Mouse (Mus musculus) embryonic facial prominence, embryonic 10.5 days (tissue): ENCODE results near the gene Tchp. TPM values are rescaled to one million over a fixed set of nuclear protein-coding genes. Genes with fewer than 3 reads are reported as not detected.
A peak's percentile ranks its signal among the peaks of the same experiment; 100 is the strongest.

Experiments
- DNase-seq: peaks from one replicate; pipeline ENCODE4 v3.0.0-alpha.2; 2017; ENCODE audit warnings: low spot score
- H3K27ac ChIP-seq: fragments of 300-500 bp; sonication (generic); replicated peaks from 2 replicates; pipeline ENCODE4 v1.5.1; 2016; ENCODE audit warnings: mild to moderate bottlenecking
- H3K27me3 ChIP-seq: fragments of 300-500 bp; sonication (generic); replicated peaks from 2 replicates; pipeline ENCODE4 v1.6.1; 2016; ENCODE audit warnings: low read depth, mild to moderate bottlenecking; ENCODE audit not compliant: poor library complexity, severe bottlenecking
- H3K36me3 ChIP-seq: fragments of 300-500 bp; sonication (generic); replicated peaks from 2 replicates; pipeline ENCODE4 v1.6.1; 2016; ENCODE audit warnings: mild to moderate bottlenecking, moderate library complexity
- H3K4me1 ChIP-seq: fragments of 300-500 bp; sonication (generic); 2 replicates; pipeline ENCODE4 v1.6.1; 2016
- H3K4me3 ChIP-seq: fragments of 300-500 bp; sonication (generic); 2 replicates; pipeline ENCODE4 v1.5.1; 2016; ENCODE audit warnings: mild to moderate bottlenecking, moderate library complexity
- H3K9me3 ChIP-seq: fragments of 300-500 bp; sonication (generic); 2 replicates; pipeline ENCODE4 v1.6.1; 2016; ENCODE audit warnings: mild to moderate bottlenecking
- WGBS: fragments of 180-500 bp; shearing (Covaris S2); methylation state at CpG from one replicate; pipeline ENCODE4 v1.1.7; 2016; 5-methylcytosine and 5-hydroxymethylcytosine counted together
- polyA plus RNA-seq: library from polyadenylated mRNA; unstranded; fragments of >200 nt; fragmentation: Nextera tagmentation; extraction: Ambion mirVana; gene quantifications from 2 replicates; pipeline ENCODE4 v1.2.1, GENCODE M21; 2016

Gene Tchp
- polyA plus RNA-seq: 20.7 and 22.0 TPM in 2 replicates

- 3% methylated on average over 49 of the region's 49 CpGs for WGBS
- Histone ChIP-seq H3K9me3 (no peaks in the 10 kb centered on the region), H3K36me3 (peaks cover 35% of the 10 kb centered on the region), H3K4me3 (peak within 1 kb of the TSS; percentile 90), H3K27ac (peak within 1 kb of the TSS; percentile 86), H3K4me1 (peaks cover 17% of the 10 kb centered on the region), H3K27me3 (0 out of 2 replicates have a peak, but pooled peaks cover 3% of the 10 kb centered on the region)
- peak; percentile 96 for DNase-seq
Observed at GRCm38 (mm10) chr5:114707265-114708068, at the start of gene Tchp. Tchp (plus strand) TSS chr5:114707760.

- peak; percentile 53 for DNase-seq
- Histone ChIP-seq H3K9me3 (no peaks in the 10 kb centered on the region), H3K36me3 (no peaks in the 10 kb centered on the region), H3K27me3 (peaks cover 76% of the 10 kb centered on the region), H3K4me1 (peaks cover 17% of the 10 kb centered on the region), H3K4me3 (peak within 1 kb of the TSS; percentile 68), H3K27ac (peak within 1 kb of the TSS; percentile 69)
- 1% methylated on average over 47 of the region's 47 CpGs for WGBS
Observed at GRCm38 (mm10) chr5:114658255-114658654, 49.3 kb upstream of the Tchp start, which contains the start of gene Trpv4. Trpv4 (minus strand) TSS chr5:114658421.

GRCm38 (mm10) chr5:114661029-114661428 is 46.5 kb upstream of the Tchp start:
- peaks cover 49% of the 10 kb centered on the region for H3K27me3 ChIP-seq
- DNase-seq: no peak
- WGBS: 79% methylated on average over 6 of the region's 6 CpGs
- H3K4me3 ChIP-seq: no peak overlapping the region
- H3K36me3 ChIP-seq: no peaks in the 10 kb centered on the region
- no peak overlapping the region for H3K27ac ChIP-seq
- peaks cover 33% of the 10 kb centered on the region for H3K4me1 ChIP-seq
- H3K9me3 ChIP-seq: no peaks in the 10 kb centered on the region

GRCm38 (mm10) chr5:114664139-114664538 is 43.4 kb upstream of the Tchp start:
- no peak overlapping the region for H3K27ac ChIP-seq
- H3K9me3 ChIP-seq: no peaks in the 10 kb centered on the region
- no peak for DNase-seq
- H3K36me3 ChIP-seq: no peaks in the 10 kb centered on the region
- H3K27me3 ChIP-seq: peaks cover 27% of the 10 kb centered on the region
- WGBS: 79% methylated on average over 4 of the region's 4 CpGs
- H3K4me1 ChIP-seq: peaks cover 31% of the 10 kb centered on the region
- no peak overlapping the region for H3K4me3 ChIP-seq

GRCm38 (mm10) chr5:114664750-114665149 is 42.8 kb upstream of the Tchp start:
- Histone ChIP-seq H3K27me3 (peaks cover 21% of the 10 kb centered on the region), H3K36me3 (0 out of 2 replicates have a peak, but pooled peaks cover 1% of the 10 kb centered on the region), H3K27ac (no peak overlapping the region; the same call in 1 of the 2 replicates), H3K4me3 (no peak overlapping the region), H3K9me3 (no peaks in the 10 kb centered on the region), H3K4me1 (peaks cover 31% of the 10 kb centered on the region)
- peak; percentile 46 for DNase-seq
- WGBS: 50% methylated on average over 7 of the region's 7 CpGs

- WGBS: 79% methylated on average over 1 of the region's 1 CpGs
- no peak for DNase-seq
- no peak overlapping the region for H3K4me3 ChIP-seq
- H3K27me3 ChIP-seq: 0 out of 2 replicates have a peak, but pooled peaks cover 9% of the 10 kb centered on the region
- H3K27ac ChIP-seq: no peak overlapping the region
- H3K36me3 ChIP-seq: peaks cover 7% of the 10 kb centered on the region; the same call in 1 of the 2 replicates
- no peaks in the 10 kb centered on the region for H3K9me3 ChIP-seq
- peaks cover 35% of the 10 kb centered on the region for H3K4me1 ChIP-seq
Observed at GRCm38 (mm10) chr5:114666659-114667058, 40.9 kb upstream of the Tchp start.

GRCm38 (mm10) chr5:114667228-114667856 is 40.2 kb upstream of the Tchp start:
- Histone ChIP-seq H3K27ac (no peak overlapping the region), H3K27me3 (0 out of 2 replicates have a peak, but pooled peaks cover 9% of the 10 kb centered on the region), H3K9me3 (no peaks in the 10 kb centered on the region), H3K4me3 (peak overlapping the region; percentile 47), H3K36me3 (peaks cover 7% of the 10 kb centered on the region; the same call in 1 of the 2 replicates), H3K4me1 (peaks cover 35% of the 10 kb centered on the region)
- peak; percentile 99 for DNase-seq
- 4% methylated on average over 36 of the region's 36 CpGs for WGBS

- WGBS: 90% methylated on average over 5 of the region's 5 CpGs
- H3K27me3 ChIP-seq: 0 out of 2 replicates have a peak, but pooled peaks cover 9% of the 10 kb centered on the region
- H3K36me3 ChIP-seq: peaks cover 21% of the 10 kb centered on the region
- no peaks in the 10 kb centered on the region for H3K9me3 ChIP-seq
- H3K27ac ChIP-seq: no peak overlapping the region
- DNase-seq: no peak
- H3K4me1 ChIP-seq: peaks cover 35% of the 10 kb centered on the region
- no peak overlapping the region for H3K4me3 ChIP-seq
Observed at GRCm38 (mm10) chr5:114669014-114669413, 38.5 kb upstream of the Tchp start.

- Histone ChIP-seq H3K36me3 (peaks cover 59% of the 10 kb centered on the region), H3K9me3 (no peaks in the 10 kb centered on the region)
Observed at GRCm38 (mm10) chr5:114673114-114673513, 34.4 kb upstream of the Tchp start.

GRCm38 (mm10) chr5:114674594-114674993 is 33.0 kb upstream of the Tchp start:
- Histone ChIP-seq H3K9me3 (no peaks in the 10 kb centered on the region), H3K27ac (no peak overlapping the region), H3K36me3 (peaks cover 59% of the 10 kb centered on the region)

More at GRCm38 (mm10) chr5:114673114-114673513, 34.4 kb upstream of the Tchp start:
- no peak for DNase-seq
- WGBS: 89% methylated on average over 13 of the region's 13 CpGs
- Histone ChIP-seq H3K4me3 (no peak overlapping the region), H3K27ac (no peak overlapping the region), H3K4me1 (peaks cover 11% of the 10 kb centered on the region; the same call in 1 of the 2 replicates), H3K27me3 (0 out of 2 replicates have a peak, but pooled peaks cover 9% of the 10 kb centered on the region)

GRCm38 (mm10) chr5:114679841-114680591 is 27.5 kb upstream of the Tchp start:
- Histone ChIP-seq H3K4me3 (no peak overlapping the region), H3K27ac (peak overlapping the region; percentile 57), H3K27me3 (no peaks in the 10 kb centered on the region), H3K4me1 (peaks cover 57% of the 10 kb centered on the region), H3K36me3 (peaks cover 28% of the 10 kb centered on the region), H3K9me3 (no peaks in the 10 kb centered on the region)
- 67% methylated on average over 17 of the region's 17 CpGs for WGBS
- no peak for DNase-seq

More at GRCm38 (mm10) chr5:114674594-114674993, 33.0 kb upstream of the Tchp start:
- 88% methylated on average over 8 of the region's 8 CpGs for WGBS
- no peak for DNase-seq
- Histone ChIP-seq H3K4me1 (peaks cover 17% of the 10 kb centered on the region), H3K27me3 (no peaks in the 10 kb centered on the region), H3K4me3 (no peak overlapping the region)
